Mouse (Mus musculus) lung, adult 2 months (tissue): ENCODE data around the gene 4930404N11Rik.

Source experiments
- CTCF ChIP-seq: fragments of 200-500 bp; IDR thresholded peaks from 2 replicates; pipeline ENCODE4 v1.5.1; 2011; ENCODE audit warnings: mild to moderate bottlenecking, low read length, control low read depth; ENCODE audit not compliant: insufficient read depth
- POLR2A ChIP-seq: fragments of 200-500 bp; IDR thresholded peaks from 2 replicates; pipeline ENCODE4 v1.6.1; 2011; ENCODE audit warnings: low read depth, mild to moderate bottlenecking, control low read depth, low read length, borderline replicate concordance; ENCODE audit errors: extremely low read depth

DNA sequence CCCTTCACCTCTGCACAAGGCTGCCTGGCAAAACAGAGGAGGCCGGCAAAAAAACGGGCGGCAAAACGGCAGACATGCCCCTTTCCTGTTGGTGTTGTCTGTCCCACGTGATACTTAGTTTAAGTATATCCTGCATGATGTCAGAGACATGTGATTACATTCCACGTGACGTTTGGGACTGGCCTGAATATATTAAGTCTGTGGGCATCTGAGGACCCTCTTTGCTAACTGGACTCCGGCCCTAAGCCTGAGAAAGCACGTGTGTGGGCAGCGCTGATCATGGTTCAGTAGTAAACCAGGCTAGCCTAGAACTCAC lies 35.5 kb upstream of the 4930404N11Rik start:
- TF ChIP-seq CTCF (no peak), POLR2A (no peak)
